Mouse (Mus musculus) macrophage (primary cell): ENCODE measurements at regions not wholly inside any gene's neighbourhood (a gene's known extent, or its start where the extent isn't known, plus 50 kb on each side); places are given as distances from the start of the nearest gene placed in this dataset.

Source experiments
- H3K27ac ChIP-seq: fragments of 350-480 bp; formaldehyde crosslinking; 2 replicates; pipeline ENCODE4 v1.9.0; 2021
- H3K36me3 ChIP-seq: fragments of 350-480 bp; formaldehyde crosslinking; 2 replicates; pipeline ENCODE4 v1.9.0; 2021; ENCODE audit errors: inconsistent target
- H3K4me3 ChIP-seq: fragments of 350-480 bp; formaldehyde crosslinking; 2 replicates; pipeline ENCODE4 v1.9.0; 2021; ENCODE audit errors: inconsistent target
- H3K79me2 ChIP-seq: fragments of 350-480 bp; formaldehyde crosslinking; 2 replicates; pipeline ENCODE4 v1.9.0; 2021; ENCODE audit errors: inconsistent target
- WGBS: methylation state at CpG from one replicate; pipeline ENCODE4 v1.1.7; 2026; ENCODE audit warnings: inconsistent platforms; ENCODE audit not compliant: missing documents; 5-methylcytosine and 5-hydroxymethylcytosine counted together

- Histone ChIP-seq H3K36me3 (no peaks in the 10 kb centered on the region), H3K79me2 (no peaks in the 10 kb centered on the region), H3K4me3 (no peak overlapping the region), H3K27ac (no peak overlapping the region)
- WGBS = 14% methylated on average over 13 of the region's 13 CpGs
Observed at GRCm38 (mm10) chr10:83819266-83819949, 96.7 kb downstream of the 1500009L16Rik start.

GRCm38 (mm10) chr10:83819950-83820275 is 97.2 kb downstream of the 1500009L16Rik start:
- no peak overlapping the region for H3K4me3 ChIP-seq
- 89% methylated on average over 8 of the region's 8 CpGs for WGBS
- no peak overlapping the region for H3K27ac ChIP-seq
- no peaks in the 10 kb centered on the region for H3K79me2 ChIP-seq
- no peaks in the 10 kb centered on the region for H3K36me3 ChIP-seq

DNA sequence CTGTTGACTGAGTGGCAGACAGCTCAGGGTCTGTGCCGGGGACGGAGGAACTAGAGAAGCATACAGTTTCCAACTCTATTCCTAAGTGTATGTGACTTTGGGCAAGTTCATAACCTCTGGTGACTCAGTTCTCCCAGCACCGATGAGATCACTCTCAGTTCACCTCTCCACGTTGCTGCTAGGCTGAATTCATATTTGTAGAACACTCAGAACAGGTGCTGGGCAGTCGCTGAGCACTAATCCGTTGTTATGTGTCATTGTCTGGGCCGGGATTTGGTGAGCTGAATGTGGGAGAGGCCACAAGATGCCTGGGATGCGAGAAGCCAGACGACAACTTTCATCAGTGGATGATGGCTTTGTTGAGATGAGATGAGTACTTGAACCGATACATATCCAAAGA is 98.4 kb downstream of the 1500009L16Rik start:
- 80% methylated on average over 10 of the region's 10 CpGs for WGBS
- no peak overlapping the region for H3K4me3 ChIP-seq
- H3K79me2 ChIP-seq = no peaks in the 10 kb centered on the region
- no peaks in the 10 kb centered on the region for H3K36me3 ChIP-seq
- H3K27ac ChIP-seq = no peak overlapping the region

DNA sequence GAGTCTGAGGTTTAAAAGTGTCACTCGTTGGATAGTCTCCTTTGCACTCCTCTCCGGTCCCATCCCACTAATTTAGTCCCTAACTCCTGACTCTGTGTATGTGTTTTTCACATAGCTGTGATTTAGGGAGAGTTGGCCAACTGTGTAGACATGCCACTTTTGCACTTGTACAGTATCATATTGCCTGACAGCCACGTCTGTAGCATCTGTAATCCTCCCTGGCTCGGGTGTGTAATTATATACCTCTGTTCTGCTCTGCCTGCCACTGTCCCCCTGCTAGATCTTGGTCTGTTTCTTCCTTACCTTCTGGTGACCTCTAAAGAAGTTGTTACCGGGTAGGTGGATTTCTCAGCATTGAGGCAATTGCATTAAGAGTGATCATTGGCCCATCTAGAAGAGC is 103.4 kb downstream of the 1500009L16Rik start:
- Histone ChIP-seq H3K79me2 (no peaks in the 10 kb centered on the region), H3K4me3 (no peak overlapping the region), H3K27ac (no peak overlapping the region), H3K36me3 (no peaks in the 10 kb centered on the region)
- WGBS = 97% methylated on average over 5 of the region's 5 CpGs

DNA sequence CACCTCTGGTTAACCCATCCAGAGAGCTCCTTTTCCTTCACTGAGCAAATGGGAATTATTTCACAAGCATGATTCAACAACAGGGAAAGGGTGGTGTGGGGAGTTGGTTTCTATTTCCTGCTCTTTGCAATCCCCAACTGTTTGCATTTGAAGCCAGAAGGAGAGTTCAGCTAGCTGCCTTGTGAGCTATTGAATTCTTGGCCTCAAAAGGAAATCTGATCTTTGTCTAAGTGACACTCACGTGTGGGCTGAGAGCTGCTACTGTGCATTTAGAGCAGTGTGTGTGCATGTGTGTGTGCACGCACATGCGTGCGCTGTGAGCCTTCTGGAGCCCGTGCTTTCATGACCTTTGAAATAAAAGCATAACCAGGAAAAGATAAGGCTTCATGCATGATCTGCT is 113.7 kb downstream of the 1500009L16Rik start:
- no peaks in the 10 kb centered on the region for H3K79me2 ChIP-seq
- H3K4me3 ChIP-seq = no peak overlapping the region
- no peaks in the 10 kb centered on the region for H3K36me3 ChIP-seq
- H3K27ac ChIP-seq = no peak overlapping the region
- WGBS = 87% methylated on average over 5 of the region's 5 CpGs

DNA sequence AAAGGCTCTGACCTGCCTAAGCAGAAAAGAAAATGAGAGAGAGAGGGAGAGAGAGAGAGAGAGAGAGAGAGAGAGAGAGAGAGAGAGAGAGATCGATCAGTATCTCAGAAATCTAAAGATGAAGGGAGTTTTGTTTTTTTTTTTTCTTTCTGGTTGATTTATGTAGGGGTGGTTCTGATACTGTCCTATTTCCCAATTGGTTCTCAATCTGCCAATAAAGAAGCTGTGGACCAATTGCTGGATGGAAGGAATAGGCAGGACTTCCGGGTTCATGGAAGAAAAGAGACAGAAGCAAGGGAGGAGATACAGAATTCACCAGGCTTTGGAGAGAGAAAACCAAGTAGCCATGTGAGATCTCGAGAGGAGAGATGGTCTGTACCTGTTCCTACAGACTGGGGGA is 117.6 kb downstream of the 1500009L16Rik start:
- 78% methylated on average over 2 of the region's 3 CpGs for WGBS
- Histone ChIP-seq H3K4me3 (no peak overlapping the region), H3K36me3 (no peaks in the 10 kb centered on the region), H3K27ac (no peak overlapping the region), H3K79me2 (no peaks in the 10 kb centered on the region)

DNA sequence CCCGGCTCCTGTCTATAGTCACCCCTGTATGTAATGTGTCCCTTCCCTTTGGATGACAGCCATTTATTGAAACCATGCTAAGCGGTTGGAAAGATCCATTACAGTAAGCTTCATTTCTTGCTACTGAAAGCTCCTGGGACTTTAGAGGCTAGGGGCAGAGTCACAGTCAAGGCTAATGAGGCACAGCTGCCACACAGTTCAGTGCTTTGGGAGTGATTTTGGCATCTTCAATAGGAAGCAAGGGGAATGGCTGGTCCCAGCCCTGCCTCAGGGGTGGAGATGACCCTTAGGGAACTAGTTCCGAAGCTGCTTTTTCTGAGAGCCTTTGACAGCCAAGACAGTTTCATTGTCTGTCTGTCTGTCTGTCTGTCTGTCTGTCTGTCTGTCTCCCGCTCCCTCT is 128.2 kb downstream of the 1500009L16Rik start:
- no peak overlapping the region for H3K4me3 ChIP-seq
- 88% methylated on average over 4 of the region's 4 CpGs for WGBS
- H3K36me3 ChIP-seq = no peaks in the 10 kb centered on the region
- no peaks in the 10 kb centered on the region for H3K79me2 ChIP-seq
- no peak overlapping the region for H3K27ac ChIP-seq

GRCm38 (mm10) chr10:83852194-83852593 is 129.5 kb downstream of the 1500009L16Rik start:
- WGBS = 91% methylated on average over 5 of the region's 5 CpGs
- Histone ChIP-seq H3K79me2 (no peaks in the 10 kb centered on the region), H3K36me3 (no peaks in the 10 kb centered on the region), H3K4me3 (no peak overlapping the region), H3K27ac (no peak overlapping the region)

DNA sequence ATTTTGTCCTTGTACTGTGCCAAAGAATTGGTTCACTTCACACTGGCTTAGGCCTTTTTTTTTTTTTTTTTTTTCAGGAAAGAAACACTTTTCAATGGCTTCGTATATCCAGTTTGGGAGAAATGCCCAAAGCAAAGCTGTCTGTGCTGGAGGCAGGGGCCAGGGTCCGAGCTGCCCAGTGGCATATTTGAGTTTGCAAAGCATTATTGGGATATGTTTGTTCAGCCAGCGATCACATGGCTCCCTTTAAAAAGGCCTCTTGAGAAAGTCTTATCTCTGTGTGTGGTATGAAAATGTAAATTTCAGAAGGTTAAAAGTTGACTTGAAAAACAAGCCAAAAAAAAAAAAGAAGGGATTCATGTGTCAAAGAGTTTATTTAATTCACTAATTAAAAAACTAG is 130.1 kb downstream of the 1500009L16Rik start:
- no peak overlapping the region for H3K27ac ChIP-seq
- 100% methylated on average over 3 of the region's 3 CpGs for WGBS
- no peaks in the 10 kb centered on the region for H3K36me3 ChIP-seq
- H3K4me3 ChIP-seq = no peak overlapping the region
- no peaks in the 10 kb centered on the region for H3K79me2 ChIP-seq

DNA sequence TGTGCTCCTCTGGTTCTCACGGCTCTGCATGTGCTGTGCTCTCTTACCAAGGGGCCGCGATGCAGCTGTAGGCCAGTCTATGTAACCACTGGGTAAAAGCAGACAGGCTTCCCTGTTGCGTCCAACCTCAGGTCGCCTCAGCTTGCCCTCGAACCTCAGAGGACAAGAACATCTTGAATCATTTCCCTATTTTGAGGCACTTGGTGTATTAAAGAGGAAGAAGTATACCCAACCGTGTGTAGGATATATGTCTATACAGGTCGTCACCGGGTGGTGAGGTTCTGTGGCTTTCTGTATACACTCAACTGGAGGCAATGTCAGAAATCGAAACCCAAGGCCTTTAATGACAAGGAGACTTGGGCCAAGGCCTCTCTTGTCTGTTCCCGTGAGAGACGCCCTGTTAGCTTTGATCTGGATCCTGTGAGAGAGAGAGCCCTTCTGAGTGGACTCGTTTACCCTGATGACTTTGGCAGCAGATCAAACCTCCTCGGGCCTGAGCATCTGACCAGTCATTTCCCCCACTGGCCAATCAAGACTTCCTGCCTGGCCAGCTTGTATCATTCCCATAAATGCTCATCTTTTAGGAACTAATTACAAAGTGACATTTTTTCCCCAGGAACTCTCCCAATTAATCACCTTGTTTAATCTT is 135.3 kb downstream of the 1500009L16Rik start:
- Histone ChIP-seq H3K27ac (no peak overlapping the region), H3K36me3 (no peaks in the 10 kb centered on the region), H3K79me2 (no peaks in the 10 kb centered on the region), H3K4me3 (no peak overlapping the region)
- 26% methylated on average over 14 of the region's 14 CpGs for WGBS

DNA sequence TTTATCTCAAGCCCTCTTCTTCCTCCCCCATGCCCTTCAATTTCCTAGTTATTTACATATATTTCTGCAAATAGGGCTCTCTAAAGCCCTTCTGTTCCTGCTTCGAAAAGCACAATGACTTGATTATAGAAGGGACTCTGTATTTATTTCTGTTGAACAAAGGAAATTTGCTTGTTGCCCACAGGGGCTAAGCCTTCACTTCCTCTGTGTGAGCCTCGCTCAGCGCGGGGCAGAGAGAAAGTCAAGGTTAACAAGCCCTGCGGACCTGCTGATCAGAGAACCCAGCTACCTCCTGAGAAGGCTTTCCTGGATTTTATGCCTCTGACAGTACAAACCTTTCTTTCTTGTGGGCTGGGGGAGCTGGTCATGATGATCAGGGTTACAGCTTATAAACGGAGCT is 136.0 kb downstream of the 1500009L16Rik start:
- Histone ChIP-seq H3K4me3 (no peak overlapping the region), H3K27ac (no peak overlapping the region), H3K36me3 (no peaks in the 10 kb centered on the region), H3K79me2 (no peaks in the 10 kb centered on the region)
- 28% methylated on average over 6 of the region's 6 CpGs for WGBS

- H3K4me3 ChIP-seq = no peak overlapping the region
- H3K36me3 ChIP-seq = no peaks in the 10 kb centered on the region
- no peak overlapping the region for H3K27ac ChIP-seq
- 45% methylated on average over 4 of the region's 4 CpGs for WGBS
- no peaks in the 10 kb centered on the region for H3K79me2 ChIP-seq
Observed at GRCm38 (mm10) chr10:83859633-83860032, 137.0 kb downstream of the 1500009L16Rik start.

DNA sequence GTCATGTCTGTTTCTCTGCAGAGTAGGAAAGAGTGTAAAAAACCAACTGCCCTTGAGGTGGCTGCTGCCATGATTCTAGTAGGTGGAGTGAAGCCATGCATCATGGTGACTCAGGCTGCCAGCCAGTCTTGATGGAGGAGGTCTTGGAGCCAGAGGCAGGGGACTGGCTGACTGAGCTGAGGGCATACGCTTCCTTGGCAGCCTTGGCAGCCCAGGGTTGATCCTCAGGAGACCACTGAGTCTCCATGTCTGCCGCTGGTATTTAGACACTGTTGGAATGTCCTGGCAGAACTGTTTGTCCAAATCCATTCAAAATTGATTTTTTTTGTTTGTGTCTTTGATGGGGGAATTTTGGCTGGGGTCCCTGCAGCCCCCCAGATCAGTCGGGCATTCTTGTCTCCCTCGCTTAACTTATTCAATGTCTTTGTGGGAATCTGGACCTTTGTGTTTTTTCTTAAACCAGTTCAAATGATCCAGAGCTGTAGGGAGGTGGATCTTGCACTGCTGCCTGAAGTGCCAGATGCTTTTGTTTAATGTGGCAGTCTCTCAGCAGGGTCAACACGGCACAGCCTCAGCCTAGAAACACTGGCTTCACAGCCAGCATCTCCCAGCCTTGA is 139.0 kb downstream of the 1500009L16Rik start:
- Histone ChIP-seq H3K4me3 (no peak overlapping the region), H3K79me2 (no peaks in the 10 kb centered on the region)
- 85% methylated on average over 5 of the region's 5 CpGs for WGBS

GRCm38 (mm10) chr10:83864591-83864990 is 141.9 kb downstream of the 1500009L16Rik start:
- Histone ChIP-seq H3K36me3 (no peaks in the 10 kb centered on the region), H3K27ac (no peak overlapping the region), H3K4me3 (no peak overlapping the region), H3K79me2 (no peaks in the 10 kb centered on the region)
- WGBS = 76% methylated on average over 8 of the region's 8 CpGs

More for the DNA sequence above, 139.0 kb downstream of the 1500009L16Rik start:
- H3K27ac ChIP-seq = no peak overlapping the region
- no peaks in the 10 kb centered on the region for H3K36me3 ChIP-seq

DNA sequence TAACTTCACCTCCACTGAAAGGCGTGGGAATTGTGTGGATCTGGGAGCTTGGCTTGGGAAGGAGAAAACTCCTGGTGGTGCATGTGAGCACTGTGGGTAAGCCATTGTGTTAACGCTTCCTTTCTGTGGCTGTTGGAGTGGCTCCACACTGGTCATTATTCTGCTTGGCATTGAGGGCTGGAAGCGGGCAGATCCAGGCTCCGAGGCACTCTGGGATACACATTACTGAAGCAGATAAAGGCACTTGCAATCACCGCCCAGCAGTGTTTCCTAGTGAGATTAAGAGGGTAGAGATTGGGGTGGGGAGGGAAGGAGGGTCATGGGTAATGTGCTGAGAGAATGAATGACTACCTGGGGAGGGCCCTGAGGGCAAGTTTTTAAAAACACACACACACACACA is 143.3 kb downstream of the 1500009L16Rik start:
- Histone ChIP-seq H3K4me3 (no peak overlapping the region), H3K27ac (no peak overlapping the region), H3K36me3 (no peaks in the 10 kb centered on the region), H3K79me2 (no peaks in the 10 kb centered on the region)
- WGBS = 49% methylated on average over 5 of the region's 5 CpGs
